Mouse (Mus musculus): ENCODE measurements around the gene Mapk3. TPM values are rescaled to one million over a fixed set of nuclear protein-coding genes. Genes with fewer than 3 reads are reported as not detected.

The Mapk3 gene
- polyA plus RNA-seq, 1 experiment from 2014 or later: 63.6 TPM

Other genes with a start within 250 kb of the Mapk3 start
- gene Eif3c, start 193.2 kb upstream of the Mapk3 start, polyA plus RNA-seq (2016; fragmentation: Nextera tagmentation; extraction: Ambion mirVana): 201 and 206 TPM in 2 replicates
- 0.39 and 0.43 TPM in 2 replicates for gene Apobr, start 174.7 kb upstream of the Mapk3 start, polyA plus RNA-seq (2016; fragmentation: Nextera tagmentation; extraction: Ambion mirVana)
- 31.7 and 33.7 TPM in 2 replicates for gene Cln3, start 173.8 kb upstream of the Mapk3 start, polyA plus RNA-seq (2016; fragmentation: Nextera tagmentation; extraction: Ambion mirVana)
- not detected in 2 replicates for gene Il27, start 164.7 kb upstream of the Mapk3 start, polyA plus RNA-seq (2016; fragmentation: Nextera tagmentation; extraction: Ambion mirVana)
- 2.8 and 3.8 TPM in 2 replicates for gene Nupr1, start 128.7 kb upstream of the Mapk3 start, polyA plus RNA-seq (2016; fragmentation: Nextera tagmentation; extraction: Ambion mirVana)
- gene Sgf29, start 110.3 kb upstream of the Mapk3 start, polyA plus RNA-seq (2016; fragmentation: Nextera tagmentation; extraction: Ambion mirVana): 27.3 and 40.6 TPM in 2 replicates
- 0.65 and 1.4 TPM in 2 replicates for gene Sult1a1, start 83.2 kb upstream of the Mapk3 start, polyA plus RNA-seq (2016; fragmentation: Nextera tagmentation; extraction: Ambion mirVana)
- gene Bola2, start 64.2 kb upstream of the Mapk3 start, polyA plus RNA-seq (2016; fragmentation: Nextera tagmentation; extraction: Ambion mirVana): 121 and 147 TPM in 2 replicates
- gene Slx1b, start 63.8 kb upstream of the Mapk3 start, polyA plus RNA-seq (2016; fragmentation: Nextera tagmentation; extraction: Ambion mirVana): 15.3 and 17.1 TPM in 2 replicates
- 53.6 and 56.9 TPM in 2 replicates for gene Coro1a, start 51.8 kb upstream of the Mapk3 start, polyA plus RNA-seq (2016; fragmentation: Nextera tagmentation; extraction: Ambion mirVana)
- gene Gdpd3, start 6.7 kb downstream of the Mapk3 start, polyA plus RNA-seq (2016; fragmentation: Nextera tagmentation; extraction: Ambion mirVana): 1.4 TPM in 2 replicates
- gene Ypel3, start 17.4 kb downstream of the Mapk3 start, polyA plus RNA-seq (2016; fragmentation: Nextera tagmentation; extraction: Ambion mirVana): 140 and 144 TPM in 2 replicates
- 0.48 and 1.1 TPM in 2 replicates for gene Tbx6, start 21.9 kb downstream of the Mapk3 start, polyA plus RNA-seq (2016; fragmentation: Nextera tagmentation; extraction: Ambion mirVana)
- 286 and 294 TPM in 2 replicates for gene Ppp4c, start 32.9 kb downstream of the Mapk3 start, polyA plus RNA-seq (2016; fragmentation: Nextera tagmentation; extraction: Ambion mirVana)
- 23.7 and 24.9 TPM in 2 replicates for gene Fam57b, start 38.1 kb downstream of the Mapk3 start, polyA plus RNA-seq (2016; fragmentation: Nextera tagmentation; extraction: Ambion mirVana)
- not detected in 2 replicates for gene 4930451I11Rik, start 72.0 kb downstream of the Mapk3 start, polyA plus RNA-seq (2016; fragmentation: Nextera tagmentation; extraction: Ambion mirVana)
- 4.3 and 4.4 TPM in 2 replicates for gene Doc2a, start 87.8 kb downstream of the Mapk3 start, polyA plus RNA-seq (2016; fragmentation: Nextera tagmentation; extraction: Ambion mirVana)
- 30.5 and 35.4 TPM in 2 replicates for gene Hirip3, start 102.4 kb downstream of the Mapk3 start, polyA plus RNA-seq (2016; fragmentation: Nextera tagmentation; extraction: Ambion mirVana)
- 89.0 and 92.6 TPM in 2 replicates for gene Ino80e, start 102.8 kb downstream of the Mapk3 start, polyA plus RNA-seq (2016; fragmentation: Nextera tagmentation; extraction: Ambion mirVana)
- 63.5 and 66.6 TPM in 2 replicates for gene Taok2, start 125.1 kb downstream of the Mapk3 start, polyA plus RNA-seq (2016; fragmentation: Nextera tagmentation; extraction: Ambion mirVana)
- gene Tmem219, start 163.3 kb downstream of the Mapk3 start, polyA plus RNA-seq (2016; fragmentation: Nextera tagmentation; extraction: Ambion mirVana): 21.8 and 23.0 TPM in 2 replicates
- 58.1 and 59.3 TPM in 2 replicates for gene Kctd13, start 169.3 kb downstream of the Mapk3 start, polyA plus RNA-seq (2016; fragmentation: Nextera tagmentation; extraction: Ambion mirVana)
- gene Asphd1, start 190.0 kb downstream of the Mapk3 start, polyA plus RNA-seq (2016; fragmentation: Nextera tagmentation; extraction: Ambion mirVana): 3.4 and 4.1 TPM in 2 replicates
- 13.3 and 18.2 TPM in 2 replicates for gene Sez6l2, start 191.0 kb downstream of the Mapk3 start, polyA plus RNA-seq (2016; fragmentation: Nextera tagmentation; extraction: Ambion mirVana)
- 87.8 and 93.5 TPM in 2 replicates for gene Cdipt, start 216.3 kb downstream of the Mapk3 start, polyA plus RNA-seq (2016; fragmentation: Nextera tagmentation; extraction: Ambion mirVana)
- 0.92 and 1.4 TPM in 2 replicates for gene Cdiptos, start 216.5 kb downstream of the Mapk3 start, polyA plus RNA-seq (2016; fragmentation: Nextera tagmentation; extraction: Ambion mirVana)

All from hindbrain, embryonic 12.5 days (tissue).